Comparison of ENCODE assay signal across 19 mouse cellular contexts in genomic region chr15:5312231-5312630, GRCm38 (mm10).
DNase-seq lines count a peak whose midpoint lies in the region; ATAC-seq and TF ChIP-seq lines count a peak whose summit lies in the region.
"Had no signal": no experiment of that assay in that cellular context is flagged by ENCODE, and none has a peak within 500 bp of the region (broad histone marks: within the 10 kb centered on the region; RNA-seq: fewer than 3 reads in every experiment).

No protein-coding gene starts in this region.

- H3K4me1 ChIP-seq in heart, adult 2 months (ENCODE audit: control insufficient read depth, insufficient read depth, low read length): peaks cover 4% of the 10 kb centered on the region
- no peaks in the 10 kb centered on the region for H3K4me1 ChIP-seq in embryonic facial prominence, embryonic 11.5 days (ENCODE audit: control insufficient read depth, insufficient read depth, low read length)
- H3K4me1 ChIP-seq: forebrain, embryonic 13.5 days; heart, embryonic 10.5 days; hindbrain, embryonic 12.5 days; intestine, embryonic 15.5 days; midbrain, embryonic 15.5 days had no signal

- H3K36me3 ChIP-seq in heart, adult 2 months (ENCODE audit: control insufficient read depth, insufficient read depth, low read length): peaks cover 2% of the 10 kb centered on the region
- H3K36me3 ChIP-seq in embryonic facial prominence, embryonic 11.5 days (replicated peaks; ENCODE audit: control insufficient read depth, insufficient read depth, low read depth, low read length): no peaks in the 10 kb centered on the region
- H3K36me3 ChIP-seq: heart, embryonic 10.5 days; hindbrain, embryonic 12.5 days; intestine, embryonic 15.5 days; midbrain, embryonic 15.5 days had no signal

- 0 out of 2 replicates have a peak overlapping the region, but pooled peaks have one; percentile 10 for H3K27ac ChIP-seq in heart, adult 2 months
- H3K27ac ChIP-seq in embryonic facial prominence, embryonic 11.5 days (replicated peaks; ENCODE audit: low read depth, low read length): no peak overlapping the region
- H3K27ac ChIP-seq: forebrain, embryonic 13.5 days; heart, embryonic 10.5 days; hindbrain, embryonic 12.5 days; intestine, embryonic 15.5 days; layer of hippocampus, adult 2 months; midbrain, embryonic 15.5 days had no signal

- no peak overlapping the region for H3K9ac ChIP-seq in heart, adult 2 months (ENCODE audit: low read depth, low read length)
- no peak overlapping the region for H3K9ac ChIP-seq in embryonic facial prominence, embryonic 11.5 days (replicated peaks; ENCODE audit: low read length)
- H3K9ac ChIP-seq: forebrain, embryonic 13.5 days; hindbrain, embryonic 12.5 days; intestine, embryonic 15.5 days; liver, postnatal 0 days; midbrain, embryonic 15.5 days had no signal

- no peak for TF ChIP-seq EP300 in heart, adult 2 months (IDR thresholded peaks at IDR 0.05; ENCODE audit: insufficient read depth, low read depth, low read length)

- DNase-seq in heart, adult 2 months: no peak
- no peak for DNase-seq in heart, postnatal 4 days
- peak; percentile 1 for DNase-seq in retina, embryonic 14.5 days (ENCODE audit: low spot score)
- DNase-seq in retina, postnatal 1 day: no peak
- peak; percentile 57 for DNase-seq in embryonic facial prominence, embryonic 11.5 days (ENCODE audit: low spot score)
- DNase-seq in gastrocnemius, postnatal 4 days (ENCODE audit: low spot score in 2 of 2): no peak
- no peak for DNase-seq in left cerebral cortex, postnatal 14 days (ENCODE audit: low spot score in 2 of 2)
- DNase-seq: cerebellum, adult 9-10 months; gastrocnemius, postnatal 25 days; kidney, postnatal 10 days; liver, postnatal 0 days; lung, postnatal 10 days; thymus, postnatal 36 days had no signal

- H3K27me3 ChIP-seq in heart, adult 2 months (ENCODE audit: control insufficient read depth, insufficient read depth, low read length): no peaks in the 10 kb centered on the region
- no peaks in the 10 kb centered on the region for H3K27me3 ChIP-seq in embryonic facial prominence, embryonic 11.5 days (ENCODE audit: control insufficient read depth, insufficient read depth, low read length)
- H3K27me3 ChIP-seq: forebrain, embryonic 13.5 days; hindbrain, embryonic 12.5 days; intestine, embryonic 15.5 days; midbrain, embryonic 15.5 days had no signal

- intact Hi-C loops in heart, adult 2 months (cut with DNase I): loop anchor here (5.0 kb wide), 1 partner anchor 35 kb away; no protein-coding TSS in a partner anchor
- intact Hi-C loops in left cerebral cortex, postnatal 14 days (cut with DNase I): no loop called here

- no peak for TF ChIP-seq CTCF in heart, adult 2 months (IDR thresholded peaks at IDR 0.05)

- H3K4me3 ChIP-seq in heart, adult 2 months: no peak overlapping the region
- no peak overlapping the region for H3K4me3 ChIP-seq in embryonic facial prominence, embryonic 11.5 days (ENCODE audit: low read depth, low read length)
- H3K4me3 ChIP-seq: forebrain, embryonic 13.5 days; heart, embryonic 10.5 days; hindbrain, embryonic 12.5 days; intestine, embryonic 15.5 days; layer of hippocampus, adult 2 months; midbrain, embryonic 15.5 days had no signal

- no peak overlapping the region for H3K4me2 ChIP-seq in embryonic facial prominence, embryonic 11.5 days (ENCODE audit: low read depth, low read length)
- H3K4me2 ChIP-seq: forebrain, embryonic 13.5 days; hindbrain, embryonic 12.5 days; intestine, embryonic 15.5 days; midbrain, embryonic 15.5 days had no signal

- no peaks in the 10 kb centered on the region for H3K79me2 ChIP-seq in heart, adult 2 months (replicated peaks; ENCODE audit: control insufficient read depth, insufficient read depth, low read length)

- H3K9me3 ChIP-seq in embryonic facial prominence, embryonic 11.5 days (replicated peaks; ENCODE audit: control insufficient read depth, low read length): no peaks in the 10 kb centered on the region
- H3K9me3 ChIP-seq: forebrain, embryonic 13.5 days; heart, embryonic 10.5 days; hindbrain, embryonic 12.5 days; intestine, embryonic 15.5 days; midbrain, embryonic 15.5 days had no signal

- no peak for ATAC-seq in embryonic facial prominence, embryonic 11.5 days (replicated peaks; ENCODE audit: insufficient number of reproducible peaks, low FRiP score, low TSS enrichment, low read depth)
- ATAC-seq: forebrain, embryonic 13.5 days; intestine, embryonic 15.5 days; liver, postnatal 0 days; midbrain, embryonic 15.5 days had no signal

- 38% methylated on average over 6 of the region's 6 CpGs for WGBS in heart, adult 2 months
- WGBS in embryonic facial prominence, embryonic 11.5 days: 44% methylated on average over 6 of the region's 6 CpGs

- TF ChIP-seq POLR2A in heart, adult 2 months (IDR thresholded peaks at IDR 0.05; ENCODE audit: insufficient read depth, low read depth, low read length): no peak

Comparison
In these comparisons a context has a peak if more than half of its experiments do, and no peak if none do; other contexts are left out.
1. DNase-seq: peak in retina, embryonic 14.5 days (single experiment) and embryonic facial prominence, embryonic 11.5 days (single experiment); none in heart, adult 2 months (0 of 2), heart, postnatal 4 days (single experiment), retina, postnatal 1 day (single experiment), gastrocnemius, postnatal 4 days (0 of 2) and left cerebral cortex, postnatal 14 days (0 of 2).